Mouse (Mus musculus): ENCODE data around the gene Has3.

The Has3 gene

DNA sequence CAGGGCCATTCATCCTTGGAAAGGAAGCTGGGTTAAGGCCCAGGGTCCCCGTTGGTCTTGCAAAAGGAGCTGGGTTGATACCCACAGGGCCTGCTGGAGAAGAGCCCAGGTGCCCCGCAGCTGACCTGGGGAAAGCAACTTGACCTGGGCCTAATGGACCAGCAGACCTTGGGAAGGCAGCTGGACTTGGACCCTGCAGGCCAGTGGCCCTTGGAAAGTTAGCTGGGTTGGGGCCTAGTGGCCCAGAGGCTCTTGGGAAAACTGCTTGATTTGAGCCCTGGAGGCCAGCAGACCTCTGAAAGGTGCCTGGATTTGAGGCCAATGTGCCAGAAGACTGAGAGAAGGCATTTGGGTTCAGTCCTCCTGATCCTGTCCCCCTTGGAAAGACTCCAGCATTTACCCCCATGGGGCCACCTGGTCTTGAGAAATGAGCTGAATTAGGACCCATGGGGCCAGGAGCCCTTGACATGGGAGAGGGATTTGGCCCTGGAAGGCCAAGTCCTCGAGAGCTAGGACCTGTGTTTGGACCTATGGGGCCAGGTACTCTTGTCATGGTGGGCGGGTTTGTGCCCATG lies 14.9 kb downstream of the Has3 start:
- in situ Hi-C loops (cut with MboI; ENCODE audit: unreplicated experiment in 2 of 2) = loop anchor here (5.0 to 25.0 kb wide), 4 partner anchors 120 to 702 kb away; partner anchors contain the start of gene Psmd7 (in 1 of the 2)

- in situ Hi-C loops (cut with MboI; ENCODE audit: unreplicated experiment in 2 of 2) = loop anchor here (5.0 to 25.0 kb wide), 4 partner anchors 117 to 700 kb away; partner anchors contain the start of gene Psmd7 (in 1 of the 2)
Measured at GRCm38 (mm10) chr8:106887336-106888189, 17.5 kb downstream of the Has3 start.

GRCm38 (mm10) chr8:106888803-106889202 lies 18.8 kb downstream of the Has3 start:
- in situ Hi-C loops (cut with MboI; ENCODE audit: unreplicated experiment in 2 of 2) = loop anchor here (5.0 to 25.0 kb wide), 4 partner anchors 116 to 698 kb away; partner anchors contain the start of gene Psmd7 (in 1 of the 2)

GRCm38 (mm10) chr8:106892210-106892805 lies 22.3 kb downstream of the Has3 start:
- in situ Hi-C loops (cut with MboI; ENCODE audit: unreplicated experiment in 2 of 2) = loop anchor here in 1 of 2 experiments (10.0 to 25.0 kb wide), 2 partner anchors 478 to 695 kb away; partner anchors contain the start of genes Psmd7 and Zfp90

DNA sequence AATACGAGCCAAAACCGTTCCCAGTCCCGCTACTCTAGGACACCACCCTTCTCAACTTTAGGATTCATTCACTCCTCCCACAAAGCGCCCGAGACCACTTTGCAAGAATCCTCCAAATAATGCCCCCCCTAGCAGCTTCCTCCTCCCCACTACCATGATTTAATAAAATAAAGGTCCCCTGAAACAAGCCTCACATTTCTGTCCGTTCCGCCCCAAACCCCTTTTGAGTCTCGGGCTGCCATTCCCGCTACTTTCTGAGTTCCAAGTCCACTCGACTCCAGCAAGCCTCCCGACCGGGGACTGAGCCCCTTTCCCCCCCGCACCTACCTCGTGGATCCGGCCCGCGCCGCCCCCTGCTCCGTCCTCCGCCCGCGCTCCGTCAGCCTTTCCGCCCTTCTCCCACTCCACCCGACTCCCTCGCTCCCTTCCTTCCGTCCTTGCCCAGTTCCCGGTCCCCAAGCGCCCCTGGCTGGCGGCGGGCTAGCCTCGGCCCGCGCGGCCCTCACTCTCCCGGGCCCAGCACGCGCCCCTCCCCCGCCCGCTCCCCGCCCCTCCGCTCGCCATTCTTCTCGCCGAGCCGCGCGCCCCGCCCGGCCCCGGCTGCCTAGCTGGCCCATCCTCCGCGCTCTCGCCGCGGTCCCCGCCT lies 22.9 kb downstream of the Has3 start:
- in situ Hi-C loops (cut with MboI; ENCODE audit: unreplicated experiment in 2 of 2) = loop anchor here in 1 of 2 experiments (10.0 to 25.0 kb wide), 2 partner anchors 478 to 694 kb away; partner anchors contain the start of genes Psmd7 and Zfp90

DNA sequence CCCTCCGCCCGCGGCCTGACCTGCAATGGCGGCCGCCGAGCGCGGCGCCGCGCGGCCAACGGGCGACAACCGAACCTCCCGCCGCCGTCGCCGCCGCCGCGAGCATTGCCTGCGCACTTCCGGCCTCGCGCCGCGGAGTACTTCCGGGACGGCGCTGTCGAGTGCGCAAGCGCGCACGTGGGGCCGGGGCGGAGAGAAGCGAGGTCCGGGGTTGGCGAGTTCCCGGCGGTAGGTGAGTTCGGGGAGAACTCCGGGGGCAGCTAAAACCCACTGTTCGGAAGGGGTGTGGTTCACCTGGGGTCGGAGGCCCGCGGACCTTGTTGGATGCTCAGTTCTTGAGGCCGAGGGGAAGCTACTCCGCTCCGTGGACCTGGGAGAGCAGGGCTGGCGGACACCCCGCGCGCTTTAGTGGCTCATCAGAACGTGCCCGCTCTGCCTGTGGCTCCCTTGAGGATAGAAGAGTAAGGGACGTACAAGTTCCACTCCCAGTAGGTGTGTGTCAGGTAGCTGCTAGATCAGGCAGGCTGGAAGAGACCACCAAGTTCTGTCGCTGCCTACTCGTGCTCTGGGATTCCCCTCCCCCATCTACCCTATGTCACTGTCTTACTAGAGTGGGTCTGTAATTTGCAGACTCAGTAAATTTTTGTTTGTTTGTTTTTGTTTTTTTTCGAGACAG lies 23.6 kb downstream of the Has3 start, which contains the start of gene Utp4:
Utp4 (plus strand) TSS at position 156 of the 676 bp plus-strand sequence.
- in situ Hi-C loops (cut with MboI; ENCODE audit: unreplicated experiment in 2 of 2) = loop anchor here in 1 of 2 experiments (10.0 to 25.0 kb wide), 2 partner anchors 479 to 694 kb away; partner anchors contain the start of genes Psmd7 and Zfp90

GRCm38 (mm10) chr8:106899473-106899872 lies 29.4 kb downstream of the Has3 start:
- in situ Hi-C loops (cut with MboI; ENCODE audit: unreplicated experiment in 2 of 2) = loop anchor here in 1 of 2 experiments (10.0 to 25.0 kb wide), 2 partner anchors 485 to 688 kb away; partner anchors contain the start of genes Psmd7 and Zfp90

GRCm38 (mm10) chr8:106905727-106906480 lies 35.9 kb downstream of the Has3 start:
- in situ Hi-C loops (cut with MboI; ENCODE audit: unreplicated experiment in 2 of 2) = no loop called here

DNA sequence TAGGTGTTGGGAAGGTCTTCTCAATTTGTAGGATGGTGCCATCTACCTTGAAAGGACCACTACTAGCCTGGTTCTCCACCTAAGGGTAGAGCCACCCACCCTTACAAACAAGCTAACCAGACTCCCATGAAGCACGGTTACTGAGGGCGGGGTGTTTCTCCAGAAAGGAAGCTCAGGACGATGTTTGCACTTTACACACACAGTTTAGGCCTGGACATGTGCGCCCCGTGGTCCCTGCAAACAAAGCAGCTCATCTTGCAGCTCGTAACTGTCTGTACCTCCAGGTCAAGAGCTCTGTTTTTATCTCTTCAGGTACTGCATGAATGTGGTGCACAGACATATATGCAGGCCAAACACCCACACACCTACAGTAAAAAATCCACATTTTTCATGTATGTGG lies 36.6 kb downstream of the Has3 start:
- in situ Hi-C loops (cut with MboI; ENCODE audit: unreplicated experiment in 2 of 2) = no loop called here

DNA sequence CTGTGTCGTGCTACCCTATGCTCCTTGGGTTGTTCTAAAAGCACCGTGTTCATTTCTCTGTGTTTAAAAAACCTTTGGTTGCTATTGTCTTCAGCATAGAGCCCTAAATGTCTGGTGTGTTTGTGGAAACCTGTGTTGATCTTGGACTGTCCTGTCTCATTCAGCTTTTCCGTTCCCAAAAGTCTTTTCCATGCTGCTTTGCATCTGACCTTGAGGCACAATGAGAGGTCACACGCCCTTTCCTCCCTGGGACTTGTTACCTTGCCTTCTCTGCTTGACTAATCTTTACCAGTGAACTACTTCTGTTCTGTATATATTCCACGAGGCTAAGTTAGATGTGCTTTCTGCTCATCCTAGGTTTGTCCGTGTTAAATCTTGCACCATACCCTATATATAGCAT lies 37.4 kb downstream of the Has3 start:
- in situ Hi-C loops (cut with MboI; ENCODE audit: unreplicated experiment in 2 of 2) = no loop called here

DNA sequence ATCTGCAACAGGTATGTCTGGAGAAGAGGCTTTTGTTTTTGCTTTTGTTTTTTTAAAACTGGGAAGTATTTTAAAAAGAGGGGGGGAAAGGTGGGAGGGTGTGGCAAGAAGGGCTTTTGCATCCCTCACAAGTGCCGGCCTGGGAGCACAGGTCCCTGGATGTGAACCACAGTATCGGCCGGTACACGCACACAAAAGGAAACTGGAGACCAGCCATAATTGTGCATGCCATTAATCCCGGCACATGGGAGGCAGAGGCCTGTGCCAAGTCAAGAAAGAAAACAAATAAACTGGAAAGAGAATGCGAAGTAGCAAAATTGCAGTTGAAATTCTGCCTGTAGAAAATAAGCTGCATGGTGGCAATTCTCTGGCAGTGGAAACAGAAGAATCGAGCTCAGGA lies 38.2 kb downstream of the Has3 start:
- in situ Hi-C loops (cut with MboI; ENCODE audit: unreplicated experiment in 2 of 2) = no loop called here

DNA sequence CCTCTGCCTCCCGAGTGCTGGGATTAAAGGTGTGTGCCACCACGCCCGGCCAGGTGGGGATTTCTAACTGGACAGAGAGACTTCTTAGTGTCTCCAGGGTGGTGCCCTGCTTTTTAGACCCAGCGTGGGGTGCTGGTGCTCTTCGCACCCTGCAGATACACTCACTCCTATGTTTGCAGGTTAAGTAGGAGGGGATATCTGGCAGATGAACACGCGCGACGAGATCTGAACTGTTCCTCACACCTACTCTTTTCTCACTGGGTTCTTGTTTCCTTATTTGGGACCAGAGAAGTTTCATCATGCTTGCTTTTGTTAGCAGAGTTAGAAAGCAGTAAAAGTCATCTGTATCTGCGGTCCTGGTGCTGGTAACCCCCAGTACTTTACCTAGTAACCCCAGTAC lies 43.6 kb downstream of the Has3 start:
- in situ Hi-C loops (cut with MboI; ENCODE audit: unreplicated experiment in 2 of 2) = no loop called here

DNA sequence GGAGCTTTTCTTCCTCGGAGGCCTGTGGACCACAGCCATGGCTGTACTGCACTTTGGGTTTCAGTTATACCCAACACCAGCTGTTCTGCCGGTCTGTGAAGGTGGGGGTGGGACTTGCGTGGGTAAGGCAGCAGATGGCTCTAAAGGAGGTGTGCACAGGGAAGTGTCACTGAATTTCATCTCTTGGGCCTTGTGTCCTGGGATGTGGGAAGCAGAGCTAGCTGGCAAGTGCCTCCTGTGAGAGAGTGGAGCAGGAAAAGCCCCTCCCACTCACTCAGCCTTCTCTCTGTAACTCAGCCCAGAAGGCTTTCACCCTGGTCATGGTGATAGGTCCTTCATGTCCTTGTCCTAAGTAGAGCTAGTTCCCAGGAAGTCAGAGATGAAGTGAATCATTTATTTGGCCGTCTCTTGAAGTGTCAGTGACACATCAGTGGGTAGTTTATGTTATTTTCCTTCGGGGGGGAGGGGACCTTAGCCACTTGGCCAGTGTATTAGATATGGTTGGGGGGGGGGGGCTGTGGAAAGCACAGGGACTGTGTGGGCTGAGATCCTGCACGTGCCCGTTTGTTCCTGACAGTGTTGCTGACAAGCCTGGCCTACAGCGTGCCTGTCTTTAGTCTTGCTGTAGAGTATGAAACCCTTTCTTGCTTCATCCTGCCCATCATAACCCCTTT lies 49.8 kb downstream of the Has3 start:
- in situ Hi-C loops (cut with MboI; ENCODE audit: unreplicated experiment in 2 of 2) = loop anchor here in 1 of 2 experiments (5.0 kb wide), 1 partner anchor 82 kb away; no protein-coding TSS in a partner anchor

GRCm38 (mm10) chr8:106920395-106920741 lies 50.3 kb downstream of the Has3 start:
- in situ Hi-C loops (cut with MboI; ENCODE audit: unreplicated experiment in 2 of 2) = loop anchor here in 1 of 2 experiments (5.0 kb wide), 1 partner anchor 82 kb away; no protein-coding TSS in a partner anchor

GRCm38 (mm10) chr8:106924057-106924456 lies 54.0 kb downstream of the Has3 start:
- in situ Hi-C loops (cut with MboI; ENCODE audit: unreplicated experiment in 2 of 2) = loop anchor here in 1 of 2 experiments (5.0 kb wide), 1 partner anchor 78 kb away; no protein-coding TSS in a partner anchor

GRCm38 (mm10) chr8:106924904-106925349 lies 54.9 kb downstream of the Has3 start:
- in situ Hi-C loops (cut with MboI; ENCODE audit: unreplicated experiment in 2 of 2) = loop anchor here in 1 of 2 experiments (5.0 kb wide), 1 partner anchor 77 kb away; no protein-coding TSS in a partner anchor

DNA sequence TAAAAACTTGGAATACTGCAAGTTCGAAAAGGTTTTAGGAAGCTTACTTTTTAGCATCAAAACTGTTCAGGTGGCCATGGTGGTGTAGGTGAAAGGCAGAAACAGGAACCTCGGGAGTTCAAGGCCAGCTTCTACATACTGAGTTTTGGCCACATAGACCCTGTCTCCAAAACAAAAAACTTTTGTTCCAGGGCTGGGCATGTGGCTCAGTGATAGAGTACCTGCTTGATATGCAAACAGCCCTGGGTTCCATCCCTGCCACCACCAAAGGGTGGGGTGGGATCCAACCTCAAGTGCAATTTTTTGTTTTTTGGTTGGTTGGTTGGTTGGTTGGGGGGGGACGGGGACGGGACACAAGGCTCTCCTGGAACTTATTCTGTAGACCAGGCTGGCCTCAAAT lies 55.4 kb downstream of the Has3 start:
- in situ Hi-C loops (cut with MboI; ENCODE audit: unreplicated experiment in 2 of 2) = no loop called here

DNA sequence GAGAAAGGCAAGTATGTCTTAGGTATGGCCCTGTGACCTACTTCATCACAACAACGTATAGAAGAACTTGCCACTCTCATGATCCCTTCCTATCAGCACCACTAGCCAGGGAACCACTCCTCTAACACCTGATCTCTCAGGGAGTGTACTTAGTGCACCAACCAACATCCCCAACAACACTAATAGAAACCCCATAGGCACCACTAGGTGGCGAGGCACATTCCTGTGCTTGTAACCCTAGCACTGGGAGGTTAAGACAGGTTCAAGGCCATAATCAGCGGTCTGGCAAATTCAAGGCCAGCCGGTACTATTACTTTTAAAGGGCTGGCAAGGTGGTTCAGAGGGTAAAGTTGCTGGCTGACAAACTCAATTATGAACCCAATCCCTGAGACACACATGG lies 57.2 kb downstream of the Has3 start:
- in situ Hi-C loops (cut with MboI; ENCODE audit: unreplicated experiment in 2 of 2) = no loop called here

Measured in v-Abl transformed pro-B cells (cell line).